Mouse (Mus musculus): ENCODE results near the gene Kif17.

DNA sequence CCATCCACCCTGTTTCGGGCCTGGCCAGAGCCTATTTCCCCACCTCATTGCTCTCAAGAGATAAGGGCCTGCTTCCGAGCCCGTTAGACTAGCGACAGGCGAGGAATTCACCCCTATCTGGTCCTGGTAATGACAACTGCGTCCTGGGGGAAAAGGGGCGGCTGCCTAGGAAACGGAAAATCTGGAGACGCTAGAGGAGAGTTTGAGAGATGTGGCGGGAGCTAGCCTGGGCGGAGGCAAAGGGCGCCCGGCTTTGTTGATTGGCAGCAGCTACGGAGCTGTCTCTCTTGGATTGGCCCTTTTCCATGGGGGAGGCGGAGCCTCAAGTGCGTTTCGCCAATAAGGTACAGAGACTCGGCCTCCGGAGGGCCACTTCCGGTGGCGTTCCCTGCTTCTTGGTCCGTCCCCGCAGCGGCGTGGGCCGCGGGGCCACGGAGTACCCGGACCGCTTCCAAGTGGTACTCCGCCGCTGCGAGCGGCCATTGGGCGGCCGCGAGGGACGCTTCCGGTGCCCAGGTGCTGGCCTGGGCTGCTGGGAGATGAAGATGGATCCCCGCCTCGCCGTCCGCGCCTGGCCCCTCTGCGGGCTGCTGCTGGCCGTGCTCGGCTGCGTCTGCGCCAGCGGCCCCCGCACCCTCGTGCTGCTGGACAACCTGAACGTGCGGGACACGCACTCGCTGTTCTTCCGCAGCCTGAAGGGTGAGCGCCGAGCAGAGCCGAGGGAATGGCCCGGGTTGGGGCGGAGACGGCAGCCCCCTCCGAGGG is 54.3 kb downstream of the Kif17 start, which contains the start of gene Ddost:
- TF ChIP-seq CTCF (IDR thresholded peaks at IDR 0.05; ENCODE audit: low read depth, low read length) (no peak), GATA1 (IDR thresholded peaks at IDR 0.05; ENCODE audit: borderline replicate concordance, low read length) (no peak), POLR2AphosphoS5 (IDR thresholded peaks at IDR 0.05; ENCODE audit: insufficient replicate concordance, low read depth, low read length) (no peak)
